Mouse (Mus musculus): ENCODE results near the gene Ptov1.

- TF ChIP-seq CTCF (IDR thresholded peaks at IDR 0.05; ENCODE audit: extremely low read depth, insufficient read length, insufficient replicate concordance, low read depth, low read length) (no peak), POLR2A (IDR thresholded peaks at IDR 0.05; ENCODE audit: low read depth, low read length) (no peak)
These were observed 55.6 kb downstream of the Ptov1 start for GRCm38 (mm10) chr7:44813985-44814384.
